Mouse (Mus musculus) MEL (cell line): ENCODE results near the gene Rtf2.

Source experiments
- BHLHE40 ChIP-seq: IDR thresholded peaks from 2 replicates; pipeline ENCODE4 v1.6.1; 2012; ENCODE audit warnings: low read depth, mild to moderate bottlenecking, inconsistent platforms, low read length, improper control_type of control experiment, borderline replicate concordance
- CHD1 ChIP-seq: IDR thresholded peaks from 2 replicates; pipeline ENCODE4 v1.6.1; 2012; ENCODE audit warnings: low read depth, mild to moderate bottlenecking, inconsistent platforms, low read length, improper control_type of control experiment
- CTCF ChIP-seq, 3 experiments: IDR thresholded peaks in 2 of 3; conservative IDR thresholded peaks in 1 of 3; 2 replicates each; pipeline ENCODE4 v1.5.1; 2011 to 2012; ENCODE audit warnings: low read length in 3 of 3, low read depth in 2 of 3, mild to moderate bottlenecking in 2 of 3, improper control_type of control experiment in 1 of 3, inconsistent platforms in 1 of 3, mixed read lengths in 1 of 3, moderate library complexity in 1 of 3; ENCODE audit not compliant: control insufficient read depth in 1 of 3, insufficient read depth in 1 of 3, poor library complexity in 1 of 3, severe bottlenecking in 1 of 3
- E2F4 ChIP-seq: IDR thresholded peaks from 2 replicates; pipeline ENCODE4 v1.6.1; 2011; ENCODE audit warnings: low read depth, low read length, improper control_type of control experiment, borderline replicate concordance
- EP300 ChIP-seq, 2 experiments: IDR thresholded peaks; 2 replicates each; pipeline ENCODE4 v1.6.1; 2011; ENCODE audit warnings: improper control_type of control experiment in 2 of 2, low read length in 2 of 2, low read depth in 1 of 2, mild to moderate bottlenecking in 1 of 2
- ETS1 ChIP-seq: IDR thresholded peaks from 2 replicates; pipeline ENCODE4 v1.6.1; 2012; ENCODE audit warnings: low read depth, mild to moderate bottlenecking, inconsistent platforms, low read length, improper control_type of control experiment, moderate library complexity
- GATA1 ChIP-seq: IDR thresholded peaks from 2 replicates; pipeline ENCODE4 v1.6.1; 2011; ENCODE audit warnings: low read depth, low read length, improper control_type of control experiment
- RAD21 ChIP-seq: IDR thresholded peaks from 2 replicates; pipeline ENCODE4 v1.6.1; 2011; ENCODE audit warnings: mild to moderate bottlenecking, low read depth, low read length, improper control_type of control experiment
- USF1 ChIP-seq: IDR thresholded peaks from 2 replicates; pipeline ENCODE4 v1.6.1; 2014; ENCODE audit warnings: low read depth, mild to moderate bottlenecking, inconsistent platforms, low read length, improper control_type of control experiment, moderate library complexity

GRCm38 (mm10) chr2:172458496-172458895 lies 18.1 kb downstream of the Rtf2 start, which contains the start of gene Gcnt7:
- TF ChIP-seq RAD21 (no peak), GATA1 (no peak), CHD1 (no peak), ETS1 (no peak), EP300 (IDR thresholded peaks at IDR 0.05; ENCODE audit: low read depth in 1 of 2, low read length in 2 of 2) (no peak), E2F4 (no peak), BHLHE40 (no peak), CTCF (IDR thresholded peaks at IDR 0.05 in 2 of 3, conservative IDR thresholded peaks at IDR 0.05 in 1 of 3; ENCODE audit: control insufficient read depth in 1 of 3, insufficient read depth in 1 of 3, low read depth in 2 of 3, low read length in 3 of 3, poor library complexity in 1 of 3, severe bottlenecking in 1 of 3) (no peak), USF1 (no peak)
